Mouse (Mus musculus) ovary, adult 18-20 months (tissue): ENCODE measurements around the gene Synrg.

Source experiments
- DNase-seq: peaks from one replicate; pipeline ENCODE4 v3.0.0; 2022; ENCODE audit warnings: low spot score, mixed read lengths

Synrg gene

DNA sequence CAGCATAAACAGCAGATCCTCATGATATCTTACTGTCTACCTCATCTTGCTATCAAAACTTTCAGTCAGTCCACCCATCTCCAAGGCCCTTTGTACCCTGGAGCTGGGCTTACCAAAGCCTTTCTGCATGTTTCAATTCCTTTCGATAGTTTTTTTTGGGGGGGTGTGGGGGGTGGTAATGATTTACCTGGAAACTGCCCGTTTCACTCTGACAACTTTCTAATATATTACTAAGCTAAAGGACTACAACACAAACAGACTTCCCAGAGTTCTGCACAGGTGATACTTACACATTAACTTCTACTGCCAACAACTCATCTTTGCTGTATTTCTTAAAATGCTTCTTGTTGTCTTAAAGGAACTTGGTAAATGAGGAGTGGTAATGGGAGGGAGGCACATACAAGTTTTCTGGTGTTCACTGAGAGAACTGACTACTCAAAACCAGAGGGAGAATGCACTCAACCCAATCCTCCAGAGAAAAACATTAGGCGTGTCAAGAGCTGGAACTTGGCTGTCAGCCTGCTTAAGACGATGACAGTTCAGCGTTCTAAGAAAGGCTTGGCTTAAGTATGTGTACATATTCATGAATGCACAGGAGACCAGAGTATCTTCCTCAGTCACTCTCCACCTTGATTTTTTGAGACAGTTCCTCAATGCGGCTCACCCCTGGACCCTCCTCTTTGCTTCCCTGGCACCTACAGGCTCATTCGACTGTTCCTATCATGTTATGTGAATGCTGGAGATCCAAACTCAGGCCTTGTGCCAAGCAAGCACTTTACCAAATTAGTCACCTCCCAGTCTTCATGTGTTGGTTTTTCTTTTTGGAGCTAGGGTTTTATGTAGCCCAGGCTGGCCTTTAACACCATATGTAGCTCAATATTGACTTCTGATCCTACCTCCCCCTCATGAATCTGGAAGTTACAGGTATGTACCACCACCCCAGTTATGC is 109.9 kb downstream of the Synrg start:
- no peak for DNase-seq

DNA sequence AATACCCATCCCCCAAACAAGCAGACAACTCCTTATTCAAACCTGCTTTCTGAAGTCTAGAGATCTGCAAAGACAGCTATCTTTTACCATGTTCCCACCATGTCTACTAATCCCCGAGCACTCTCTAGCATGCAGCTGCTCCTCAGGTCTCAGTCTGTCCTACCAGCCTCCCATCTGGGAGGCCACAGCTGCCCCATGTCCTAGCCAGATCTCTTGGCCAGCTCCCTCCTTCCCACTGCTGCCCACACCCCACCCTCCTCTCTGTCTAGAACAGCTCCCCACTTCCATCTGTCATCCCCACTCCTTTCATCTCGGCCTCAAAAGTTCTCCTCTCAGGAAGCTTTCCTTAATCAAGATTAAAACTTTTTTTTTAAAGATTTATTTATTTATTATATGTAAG is 112.8 kb downstream of the Synrg start:
- DNase-seq: no peak

DNA sequence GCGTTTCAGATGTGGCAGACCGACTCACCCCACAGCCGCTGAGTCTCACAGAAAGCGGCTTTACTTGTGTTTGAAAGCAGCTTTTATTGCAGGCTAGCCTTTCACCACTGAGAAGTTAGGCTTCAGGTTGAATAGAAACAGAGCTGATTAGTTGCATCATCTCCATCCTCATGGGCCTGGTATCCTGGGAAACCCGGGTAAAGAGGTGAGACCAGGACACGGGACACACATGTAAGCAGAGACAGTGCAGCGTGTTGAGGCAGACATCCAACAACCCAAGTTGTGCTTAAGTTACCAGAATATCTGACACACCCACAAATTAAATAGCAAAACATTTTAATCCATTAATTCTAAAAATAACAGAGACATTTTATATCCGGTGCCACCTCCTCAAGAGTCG is 114.4 kb downstream of the Synrg start:
- DNase-seq: no peak

DNA sequence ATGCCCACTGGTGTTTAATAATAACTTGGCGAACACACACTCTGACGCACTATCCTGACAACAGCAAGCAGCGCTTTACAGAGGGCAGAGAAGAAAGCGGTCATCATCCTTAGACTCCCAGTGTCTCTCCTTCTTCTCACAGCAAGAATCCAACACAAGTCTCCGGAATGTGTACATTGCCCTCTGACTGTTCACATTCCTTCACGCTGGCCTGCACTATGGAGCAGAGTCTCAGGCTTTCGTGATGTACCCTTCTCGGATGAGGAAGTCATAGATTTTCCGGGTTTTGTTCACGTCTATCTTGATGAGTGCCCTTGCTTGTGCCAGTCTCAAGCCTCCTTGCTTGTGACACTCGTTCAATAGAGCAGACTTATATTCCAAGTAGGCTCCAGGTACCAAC is 115.1 kb downstream of the Synrg start:
- no peak for DNase-seq

DNA sequence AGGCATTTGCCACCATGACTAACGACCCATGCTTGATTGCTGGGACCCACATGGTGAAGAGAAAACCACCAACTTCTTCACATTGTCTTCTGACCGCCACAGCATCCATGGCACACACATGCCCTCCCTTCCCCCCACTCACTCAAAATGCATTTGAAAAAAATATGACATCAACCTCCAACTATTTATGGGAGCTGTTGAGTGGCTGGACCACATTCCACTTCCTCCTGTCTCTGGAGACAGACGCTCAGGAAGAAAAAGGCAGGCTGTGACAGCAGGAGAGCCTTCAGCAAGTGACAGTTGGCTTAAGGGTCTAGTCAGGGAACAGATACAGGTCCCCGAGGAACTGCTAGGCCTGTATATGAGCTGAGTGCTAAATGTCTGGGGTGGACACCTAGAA is 115.7 kb downstream of the Synrg start:
- DNase-seq: no peak

DNA sequence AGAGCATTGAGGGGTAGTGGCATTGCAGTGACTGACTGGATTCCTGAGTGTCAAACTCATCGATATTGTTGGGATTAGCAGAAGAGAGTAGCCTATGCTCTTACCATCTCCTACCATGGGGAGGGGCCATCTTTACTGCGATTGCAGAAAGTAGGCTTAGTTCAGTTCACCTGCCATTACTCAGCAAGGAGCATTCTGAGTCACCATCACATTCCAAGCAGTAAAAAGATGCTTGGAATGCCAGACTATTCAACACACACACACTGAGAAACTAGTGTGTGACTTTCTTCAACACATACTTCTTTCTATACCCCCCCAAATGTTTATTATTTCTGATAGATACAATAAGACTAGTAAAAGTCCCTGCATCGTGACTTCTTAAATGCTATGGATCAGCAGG is 116.1 kb downstream of the Synrg start:
- DNase-seq: no peak

DNA sequence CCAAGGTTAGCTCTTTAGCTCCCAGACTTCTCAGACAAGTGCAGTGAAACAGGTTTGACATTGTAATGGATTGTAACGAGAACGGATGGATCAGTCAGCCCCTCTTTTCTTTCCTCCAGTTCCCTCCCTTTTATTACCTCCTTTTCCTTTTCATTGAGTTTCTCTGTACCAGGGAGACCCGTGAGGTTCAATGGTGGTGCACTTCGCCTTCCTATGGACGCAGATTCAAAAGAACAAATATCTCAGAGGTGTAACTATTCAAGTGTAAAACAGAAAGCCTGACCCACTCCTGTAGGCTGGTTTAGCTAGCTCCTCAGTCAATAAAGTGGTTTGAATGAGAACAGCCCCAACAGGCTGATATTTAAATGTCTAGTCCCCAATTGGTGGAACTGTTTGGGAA is 117.7 kb downstream of the Synrg start:
- DNase-seq: no peak

DNA sequence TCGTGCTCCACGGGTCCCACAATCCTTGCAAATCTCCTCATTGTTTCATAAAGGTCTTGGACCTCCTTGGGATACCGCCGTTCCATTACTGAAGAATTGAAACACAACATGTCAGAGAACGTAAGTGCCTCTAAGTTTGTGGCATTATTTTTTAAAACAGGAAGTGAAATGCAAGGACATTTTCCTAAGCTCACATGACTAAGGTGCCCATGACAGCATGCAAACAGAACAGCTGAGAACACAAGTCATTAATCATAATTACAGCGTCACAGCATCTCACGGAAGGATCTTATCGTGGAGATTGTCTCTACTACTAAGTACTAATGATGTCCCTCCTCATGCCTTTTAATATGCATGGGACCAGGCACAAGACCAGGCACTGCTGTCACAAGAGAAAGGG is 126.3 kb downstream of the Synrg start:
- no peak for DNase-seq
